Mouse (Mus musculus) brain, adult 2 months (tissue): ENCODE measurements around the gene Trpc5.

Experiments
- DNase-seq: peaks from one replicate; pipeline ENCODE4 v3.0.0; 2011; ENCODE audit warnings: low read depth, low spot score

Trpc5 gene

DNA sequence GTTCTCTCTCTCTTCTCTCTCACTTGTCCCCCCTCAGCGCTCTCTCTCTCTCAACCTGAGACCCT, at the start of gene Trpc5:
Trpc5 (minus strand) TSS at position 39 of the 65 bp plus-strand sequence.
- no peak for DNase-seq

GRCm38 (mm10) chrX:144716330-144716729, 28.4 kb upstream of the Trpc5 start:
- no peak for DNase-seq

- peak; percentile 43 for DNase-seq
Observed at GRCm38 (mm10) chrX:144689859-144690181, 1.8 kb upstream of the Trpc5 start.

- DNase-seq, result no peak
Observed at GRCm38 (mm10) chrX:144689119-144689858, 1.3 kb upstream of the Trpc5 start.

- peak; percentile 13 for DNase-seq
Observed at GRCm38 (mm10) chrX:144688207-144689118, 483 bp upstream of the Trpc5 start, which contains the start of gene Rtl4. Rtl4 (plus strand) TSS chrX:144688907.

GRCm38 (mm10) chrX:144687742-144688141, 238 bp downstream of the Trpc5 start:
- no peak for DNase-seq

DNA sequence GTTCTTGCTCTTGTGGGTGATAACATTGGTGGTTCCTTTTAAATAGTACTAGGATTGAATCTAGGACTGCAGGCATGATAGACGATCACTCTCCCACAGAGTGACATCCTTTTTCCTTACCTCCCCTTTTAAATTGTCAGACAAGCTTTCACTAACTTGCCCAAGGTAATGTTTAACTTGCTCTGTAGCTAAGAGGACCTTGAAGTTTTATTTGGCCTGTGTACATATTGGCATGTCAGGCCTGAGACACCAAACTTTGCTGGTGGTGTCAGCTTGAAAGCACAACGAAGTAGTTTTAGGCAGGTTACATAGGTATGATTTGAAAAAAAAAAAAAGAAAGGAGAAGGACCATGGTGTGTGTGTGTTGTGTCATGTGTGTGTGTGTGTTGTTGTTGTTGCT, 35.8 kb downstream of the Trpc5 start:
- no peak for DNase-seq

- DNase-seq, result no peak
Observed at GRCm38 (mm10) chrX:144645394-144645793, 42.6 kb downstream of the Trpc5 start.

GRCm38 (mm10) chrX:144644756-144645155, 43.2 kb downstream of the Trpc5 start:
- no peak for DNase-seq

DNA sequence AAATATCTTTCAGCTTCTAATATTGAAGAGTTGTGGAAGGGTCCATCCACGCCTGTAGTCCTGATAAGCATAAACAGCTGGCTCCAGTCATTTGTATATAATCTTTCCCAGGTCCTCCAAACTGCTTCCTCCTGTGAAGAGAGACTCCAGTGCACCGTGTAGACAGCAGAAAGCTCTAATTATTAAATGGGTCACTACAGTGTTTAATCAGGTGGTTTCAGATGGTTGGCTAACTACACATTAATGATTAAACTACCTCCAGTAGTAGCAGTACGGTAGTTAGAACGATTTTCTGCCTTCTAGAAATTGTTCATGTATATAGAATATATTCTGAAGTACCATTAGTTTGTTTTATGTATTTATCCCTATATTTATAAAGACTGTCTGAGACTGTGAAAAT, 75.2 kb downstream of the Trpc5 start:
- no peak for DNase-seq

DNA sequence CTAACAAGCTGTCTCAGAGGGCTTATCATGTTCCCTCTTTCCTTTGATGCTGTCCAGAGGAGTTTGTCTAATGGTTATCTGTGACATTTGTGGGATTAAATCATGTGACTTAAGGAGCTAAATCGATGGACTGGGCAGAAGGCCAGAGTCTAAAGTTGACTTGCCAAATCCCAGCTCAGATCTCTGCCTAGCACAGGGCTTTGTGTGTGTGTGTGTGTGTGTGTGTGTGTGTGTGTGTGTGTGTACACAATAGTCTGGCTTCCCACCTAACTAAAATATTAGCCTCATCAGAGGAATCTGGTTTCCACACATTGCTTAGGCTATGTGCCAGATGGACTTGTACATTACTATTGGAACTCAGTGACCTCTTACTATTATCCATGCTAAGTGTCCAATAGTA, 151.5 kb downstream of the Trpc5 start:
- DNase-seq, result no peak

DNA sequence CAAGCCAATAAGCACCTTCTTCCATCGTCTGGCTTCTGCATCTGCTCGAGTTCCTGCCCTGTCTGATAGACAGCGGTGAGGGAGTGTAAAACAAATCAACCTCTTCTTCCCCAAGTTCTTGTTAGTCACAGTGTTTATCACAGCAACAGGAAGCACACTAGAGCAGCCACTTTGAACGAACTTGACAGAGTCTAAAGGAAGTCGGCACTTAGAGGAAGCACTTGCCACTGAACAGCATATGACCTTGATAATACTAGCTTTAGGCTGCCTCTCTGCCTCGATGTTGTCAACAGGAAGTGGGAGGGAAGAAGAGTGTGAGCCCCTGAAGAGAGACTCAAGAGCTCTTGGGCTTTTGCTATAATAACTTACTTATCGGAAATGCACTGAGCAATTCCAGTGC, 161.9 kb downstream of the Trpc5 start:
- no peak for DNase-seq

DNA sequence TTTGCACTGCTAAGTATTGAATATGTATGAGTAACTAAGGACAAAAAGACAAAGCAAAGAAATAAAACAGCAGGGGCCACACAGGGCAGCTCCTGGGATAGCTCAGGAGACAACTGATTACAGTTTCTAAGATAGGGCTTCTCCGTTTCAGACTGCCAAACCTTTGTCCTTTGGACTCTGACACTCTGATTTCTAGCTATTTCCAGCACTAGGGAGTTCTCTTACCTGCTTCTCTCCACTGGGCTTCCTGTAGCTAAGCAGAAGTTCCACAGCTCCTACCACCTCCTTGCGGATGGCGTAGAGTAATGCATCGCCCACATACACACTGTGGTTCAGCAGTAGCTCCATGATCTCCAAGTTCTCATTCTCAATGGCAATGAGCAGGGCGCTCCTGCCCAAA, 164.7 kb downstream of the Trpc5 start:
- DNase-seq, result no peak

DNA sequence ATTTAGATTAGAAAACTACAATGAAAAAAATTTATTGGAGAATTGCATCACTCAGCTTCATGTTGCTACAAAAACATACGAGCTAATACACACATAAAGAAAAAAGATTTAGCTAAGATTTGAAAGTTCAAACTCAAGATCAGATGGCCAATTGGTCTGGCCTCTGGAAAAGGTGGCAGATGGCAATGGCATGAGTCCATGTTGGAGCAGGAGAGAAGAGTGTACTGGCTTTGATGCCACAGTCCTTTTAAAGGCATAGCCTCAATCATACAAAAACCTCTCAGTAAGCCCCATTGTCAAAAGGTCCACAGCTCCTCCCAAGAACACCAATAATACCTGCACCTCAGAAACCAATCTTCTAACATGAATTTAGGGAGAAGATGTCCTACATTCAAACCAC, 196.6 kb downstream of the Trpc5 start:
- DNase-seq, result peak; percentile 39

DNA sequence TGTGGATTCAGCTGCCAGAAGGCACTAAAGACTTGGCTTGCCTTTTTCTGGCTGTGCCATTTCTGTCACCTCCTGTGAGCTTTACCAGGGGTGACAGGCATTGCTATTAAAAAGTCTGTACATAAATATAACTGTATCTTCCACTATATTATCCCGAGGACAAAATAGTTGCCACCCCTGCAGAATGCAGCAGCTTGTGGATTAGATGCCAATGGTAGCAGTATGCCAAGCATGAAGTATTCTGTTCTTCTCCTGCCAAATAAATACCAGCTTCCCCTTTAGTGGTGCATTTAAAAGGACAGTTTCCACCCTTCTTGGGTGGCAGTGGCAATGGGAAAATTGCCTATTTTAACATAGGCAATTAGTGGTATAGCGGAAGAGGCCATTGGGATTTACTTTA, 223.6 kb downstream of the Trpc5 start:
- peak; percentile 52 for DNase-seq

DNA sequence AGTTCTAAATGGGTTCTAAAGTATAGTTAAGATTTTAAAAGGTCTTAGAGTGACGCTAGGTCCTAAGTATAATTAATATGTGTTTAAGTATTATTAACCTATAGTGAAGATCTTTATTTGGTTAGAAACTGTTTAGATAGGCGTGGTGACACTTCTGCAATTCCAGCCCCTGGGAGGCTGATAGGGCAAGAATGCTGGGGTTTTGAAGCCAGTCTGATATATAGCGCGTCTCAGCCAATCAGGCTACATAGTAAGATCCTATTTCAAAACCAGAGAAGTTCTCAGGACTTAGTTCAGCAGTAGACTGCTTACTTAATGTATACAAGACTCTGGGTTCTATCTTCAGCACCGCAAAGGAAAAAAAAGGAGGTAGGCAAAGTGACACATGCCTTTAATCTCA, 231.7 kb downstream of the Trpc5 start, which contains the start of gene Trpc5os:
Trpc5os (plus strand) TSS at position 301 of the 400 bp plus-strand sequence.
- DNase-seq, result no peak

DNA sequence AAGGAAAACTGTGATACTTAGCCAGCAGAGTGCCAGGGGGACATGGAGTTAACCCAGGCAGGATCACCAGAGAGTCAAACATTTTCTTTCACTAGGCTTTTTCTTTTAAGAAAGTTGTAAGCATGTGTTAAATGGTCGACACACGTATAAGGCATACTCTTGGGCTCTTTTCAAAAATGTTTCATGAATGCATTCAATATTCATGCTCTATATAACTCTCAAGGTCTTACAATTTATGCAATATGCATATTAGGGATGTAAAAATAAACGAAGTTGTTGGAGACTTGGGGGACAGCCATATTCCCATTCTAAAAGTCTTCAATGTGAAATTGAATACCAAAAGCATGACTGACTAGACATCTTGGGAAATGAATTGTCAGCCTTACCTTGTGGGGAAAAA, 264.1 kb downstream of the Trpc5 start:
- DNase-seq, result no peak

DNA sequence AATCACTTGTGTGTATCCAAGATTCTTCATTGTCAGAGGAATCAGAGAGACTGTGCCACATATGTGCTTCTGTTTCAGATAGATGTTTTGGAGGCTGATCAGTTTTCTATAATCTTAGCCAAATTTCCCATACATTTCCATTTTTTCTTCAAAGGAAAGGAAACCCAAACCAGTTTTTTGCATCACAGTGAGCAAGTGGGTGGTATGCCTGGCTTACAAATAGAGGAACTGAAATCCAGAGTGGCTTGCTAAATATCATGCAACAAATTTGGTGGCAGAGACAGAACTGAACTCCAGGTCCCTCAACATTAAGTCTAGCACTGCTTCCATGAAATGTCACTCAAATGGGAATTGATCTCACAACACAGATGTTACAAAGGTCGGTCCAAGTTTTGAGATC, 266.9 kb downstream of the Trpc5 start:
- DNase-seq, result peak; percentile 39

GRCm38 (mm10) chrX:144420259-144420658, 267.7 kb downstream of the Trpc5 start:
- peak; percentile 38 for DNase-seq

DNA sequence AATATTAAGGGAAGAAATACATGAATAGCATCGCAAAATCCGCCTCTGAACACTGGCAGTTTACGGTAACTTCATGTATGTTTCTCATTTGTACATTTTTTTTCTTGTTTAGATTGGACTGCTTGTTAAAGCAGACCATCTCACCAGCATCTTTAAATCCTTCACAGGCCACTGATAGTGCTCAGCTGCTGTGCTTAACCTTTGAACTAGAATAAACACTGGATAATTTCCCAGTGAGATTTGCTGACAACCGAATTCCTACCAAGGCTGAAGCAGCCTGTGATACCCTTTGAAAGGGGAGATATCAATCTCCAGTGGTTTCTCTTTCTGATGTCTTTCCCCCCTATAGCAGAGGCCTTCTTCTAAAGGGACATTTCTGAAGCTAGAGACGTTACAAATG, 279.9 kb downstream of the Trpc5 start:
- DNase-seq, result no peak

- peak; percentile 72 for DNase-seq
Observed at GRCm38 (mm10) chrX:144403526-144403925, 284.5 kb downstream of the Trpc5 start.

- peak; percentile 3 for DNase-seq
Observed at GRCm38 (mm10) chrX:144374196-144374595, 313.8 kb downstream of the Trpc5 start.

DNA sequence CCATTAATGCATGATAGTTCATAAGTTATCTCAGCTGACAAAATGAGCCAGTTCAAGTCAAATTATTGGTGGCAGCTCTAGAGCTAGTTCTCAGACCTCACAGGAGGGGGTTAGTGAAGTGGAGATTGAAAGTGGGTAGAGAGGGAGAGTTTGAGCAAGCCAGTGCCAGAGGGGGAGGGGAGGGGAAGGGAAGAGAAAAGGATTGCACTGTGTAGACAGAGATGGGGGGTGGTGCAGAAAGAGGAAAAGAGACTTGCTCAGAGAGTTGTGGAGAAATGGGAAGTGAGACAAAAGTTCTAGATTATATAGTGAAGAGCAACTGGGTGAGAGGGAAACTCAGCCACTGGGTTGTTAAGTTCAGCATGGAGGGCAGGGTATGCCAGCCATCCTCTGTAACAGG, 349.6 kb downstream of the Trpc5 start:
- DNase-seq, result no peak
